Mouse (Mus musculus) stomach, embryonic 14.5 days (tissue): ENCODE results near the gene Mrto4. TPM values are rescaled to one million over a fixed set of nuclear protein-coding genes. Genes with fewer than 3 reads are reported as not detected.
A peak's percentile ranks its signal among the peaks of the same experiment; 100 is the strongest.

Experiments used
- ATAC-seq: fragments of 200-750 bp; cut with Nextera tagmentation; 2 replicates; pipeline ENCODE4 v1.8.0; 2017; ENCODE audit warnings: low read depth, moderate TSS enrichment; ENCODE audit not compliant: insufficient number of reproducible peaks, insufficient read depth, low FRiP score
- H3K27ac ChIP-seq: fragments of 300-500 bp; sonication (generic); 2 replicates; pipeline ENCODE4 v1.5.1; 2014; ENCODE audit warnings: mild to moderate bottlenecking, low read length, moderate library complexity, mixed read lengths
- H3K27me3 ChIP-seq: fragments of 300-500 bp; sonication (generic); 2 replicates; pipeline ENCODE4 v1.6.1; 2014; ENCODE audit warnings: low read length, control low read depth, mixed read lengths; ENCODE audit not compliant: control insufficient read depth, insufficient read depth
- H3K36me3 ChIP-seq: fragments of 300-500 bp; sonication (generic); 2 replicates; pipeline ENCODE4 v1.6.1; 2014; ENCODE audit warnings: mild to moderate bottlenecking, control low read depth, low read length, moderate library complexity, mixed read lengths; ENCODE audit not compliant: control insufficient read depth, insufficient read depth
- H3K4me1 ChIP-seq: fragments of 300-500 bp; sonication (generic); 2 replicates; pipeline ENCODE4 v1.6.1; 2014; ENCODE audit warnings: low read length, control low read depth, mixed read lengths; ENCODE audit not compliant: control insufficient read depth, insufficient read depth
- H3K4me2 ChIP-seq: fragments of 300-500 bp; sonication (generic); replicated peaks from 2 replicates; pipeline ENCODE4 v1.6.1; 2014; ENCODE audit warnings: low read depth, low read length, control low read depth
- H3K4me3 ChIP-seq: fragments of 300-500 bp; sonication (generic); 2 replicates; pipeline ENCODE4 v1.5.1; 2014; ENCODE audit warnings: low read depth, low read length, control low read depth
- H3K9ac ChIP-seq: fragments of 300-500 bp; sonication (generic); replicated peaks from 2 replicates; pipeline ENCODE4 v1.6.1; 2014; ENCODE audit warnings: low read depth, mild to moderate bottlenecking, control low read depth, low read length, moderate library complexity, mixed read lengths
- H3K9me3 ChIP-seq: fragments of 300-500 bp; sonication (generic); 2 replicates; pipeline ENCODE4 v1.6.1; 2016; ENCODE audit warnings: low read depth, low read length, control low read depth; ENCODE audit not compliant: control insufficient read depth
- WGBS: fragments of 180-500 bp; shearing (Covaris S2); extraction: QIAGEN DNeasy Blood & Tissue Kit; methylation state at CpG from one replicate; pipeline ENCODE4 v1.1.7; 2014; 5-methylcytosine and 5-hydroxymethylcytosine counted together
- polyA plus RNA-seq: library from polyadenylated mRNA; unstranded; fragments of >200 nt; fragmentation: Nextera tagmentation; extraction: Ambion mirVana; gene quantifications from 2 replicates; pipeline ENCODE4 v1.2.1, GENCODE M21; 2014

Mrto4 gene
- polyA plus RNA-seq, 1 experiment from 2014 or later = 94.0 TPM

DNA sequence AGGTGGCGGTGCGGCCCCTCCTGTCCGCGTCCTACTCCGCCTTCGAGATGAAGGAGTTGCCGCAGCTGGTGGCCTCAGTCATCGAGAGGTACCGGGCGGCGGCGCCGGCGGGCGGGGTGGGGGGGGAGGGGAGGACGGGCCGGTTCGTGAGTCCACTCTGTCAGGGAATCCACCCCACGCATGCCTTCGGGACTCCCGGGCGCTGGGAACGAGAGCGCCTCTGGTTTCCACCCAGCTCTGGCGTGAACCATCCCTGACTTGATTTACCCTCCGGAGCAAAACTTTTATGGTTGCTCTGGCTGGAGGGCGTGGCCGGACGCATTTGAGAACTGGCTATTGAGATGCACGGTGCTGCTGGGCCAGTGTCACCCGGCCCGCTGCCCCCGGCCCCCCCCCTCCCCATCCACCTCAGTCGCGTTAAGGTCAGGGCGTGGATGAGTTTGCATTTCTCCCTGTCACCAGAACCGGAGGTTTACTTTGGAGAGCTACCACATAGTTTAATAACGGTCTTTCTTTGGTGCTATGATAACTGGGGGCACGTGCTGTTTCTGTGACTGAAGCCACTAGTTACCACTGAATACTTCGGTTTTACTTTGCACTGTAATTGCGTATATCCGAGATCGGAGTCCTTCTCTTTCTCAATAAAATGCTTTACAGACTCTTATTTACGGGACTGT is 28.5 kb upstream of the Mrto4 start:
- H3K4me2 ChIP-seq = peak overlapping the region; percentile 88
- peaks cover 8% of the 10 kb centered on the region for H3K36me3 ChIP-seq
- 2% methylated on average over 43 of the region's 44 CpGs for WGBS
- peak overlapping the region; percentile 34; the same call in 1 of the 2 replicates for H3K27ac ChIP-seq
- H3K9me3 ChIP-seq = no peaks in the 10 kb centered on the region
- H3K27me3 ChIP-seq = no peaks in the 10 kb centered on the region
- H3K4me3 ChIP-seq = peak overlapping the region; percentile 87
- H3K4me1 ChIP-seq = peaks cover 16% of the 10 kb centered on the region
- peak; percentile 50 for ATAC-seq
- H3K9ac ChIP-seq = peak overlapping the region; percentile 83

DNA sequence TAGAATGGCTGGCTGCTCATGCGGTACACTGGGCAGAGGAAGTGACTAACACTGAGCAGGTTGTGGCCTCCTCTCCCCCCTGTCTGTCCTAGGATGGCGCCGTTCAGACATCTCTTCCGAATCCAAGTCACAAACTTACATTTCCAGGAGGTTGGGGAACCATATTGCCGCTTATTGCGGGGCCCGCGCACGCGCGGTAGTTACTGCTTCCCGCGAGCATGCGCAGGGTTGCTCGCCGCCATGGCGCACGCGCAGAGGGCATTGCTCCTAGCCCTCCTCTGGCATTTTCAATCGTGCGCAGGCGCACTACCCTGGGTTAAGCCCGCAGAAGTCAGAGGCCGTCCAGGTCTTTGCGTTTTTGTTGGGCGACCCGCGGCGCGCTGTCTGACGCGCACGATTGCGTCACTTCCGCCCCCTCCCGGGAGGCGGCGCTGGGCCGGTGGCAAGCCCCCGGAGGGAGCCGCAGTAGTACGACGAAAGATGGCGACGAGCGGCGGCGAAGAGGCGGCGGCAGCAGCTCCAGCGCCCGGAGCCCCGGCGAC is 27.9 kb upstream of the Mrto4 start:
- H3K27ac ChIP-seq = peak overlapping the region; percentile 70; the same call in 1 of the 2 replicates
- WGBS = under 1% methylated on average over 54 of the region's 54 CpGs
- peak overlapping the region; percentile 87 for H3K4me3 ChIP-seq
- peaks cover 14% of the 10 kb centered on the region for H3K36me3 ChIP-seq
- H3K4me2 ChIP-seq = peak overlapping the region; percentile 83
- no peaks in the 10 kb centered on the region for H3K27me3 ChIP-seq
- H3K4me1 ChIP-seq = peaks cover 11% of the 10 kb centered on the region; the same call in 1 of the 2 replicates
- ATAC-seq = peak; percentile 98
- no peaks in the 10 kb centered on the region for H3K9me3 ChIP-seq
- peak overlapping the region; percentile 83 for H3K9ac ChIP-seq

DNA sequence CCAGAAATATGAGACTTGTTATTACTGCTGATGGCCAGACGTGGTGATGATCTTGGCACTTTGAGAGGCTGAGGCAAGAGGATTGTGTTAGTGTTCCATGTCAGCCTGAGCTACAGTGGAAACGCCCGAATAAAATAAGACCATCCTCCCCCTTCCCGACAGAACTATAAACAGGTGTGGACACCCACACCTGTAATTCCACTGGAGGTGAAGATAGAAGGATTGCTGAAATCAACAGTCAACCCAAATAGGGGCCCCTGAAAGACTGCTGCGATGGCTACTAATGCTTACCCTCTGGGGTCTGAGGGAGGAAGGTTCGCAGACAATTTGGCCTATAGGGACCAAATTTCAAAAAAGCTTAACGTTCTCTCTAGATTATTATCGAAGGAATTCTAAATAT is 27.3 kb upstream of the Mrto4 start:
- H3K9ac ChIP-seq = peak overlapping the region; percentile 56
- 13% methylated on average over 8 of the region's 8 CpGs for WGBS
- H3K4me2 ChIP-seq = peak overlapping the region; percentile 83
- peaks cover 11% of the 10 kb centered on the region; the same call in 1 of the 2 replicates for H3K4me1 ChIP-seq
- H3K9me3 ChIP-seq = no peaks in the 10 kb centered on the region
- H3K4me3 ChIP-seq = peak overlapping the region; percentile 87
- ATAC-seq = no peak
- H3K27me3 ChIP-seq = no peaks in the 10 kb centered on the region
- peaks cover 20% of the 10 kb centered on the region for H3K36me3 ChIP-seq
- H3K27ac ChIP-seq = peak overlapping the region; percentile 70; the same call in 1 of the 2 replicates

DNA sequence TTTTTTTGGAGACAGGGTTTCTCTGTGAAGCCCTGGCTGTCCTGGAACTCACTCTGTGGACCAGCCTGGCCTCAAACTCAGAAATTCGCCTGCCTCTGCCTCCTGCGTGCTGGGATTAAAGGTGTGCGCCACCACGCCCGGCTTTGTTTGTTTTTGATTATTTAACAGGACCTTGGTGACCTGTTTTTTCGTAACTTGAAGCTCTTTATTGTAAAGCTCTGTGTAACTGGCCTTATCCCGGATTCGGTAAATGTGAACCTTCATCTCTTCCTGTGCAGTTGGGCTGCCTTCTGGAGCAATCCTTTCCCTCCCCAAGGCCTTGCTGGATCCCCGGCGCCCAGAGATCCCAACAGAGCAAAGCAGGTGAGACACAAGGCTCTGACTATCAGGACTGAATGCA is 21.2 kb upstream of the Mrto4 start:
- H3K9me3 ChIP-seq = no peaks in the 10 kb centered on the region
- no peak overlapping the region for H3K27ac ChIP-seq
- no peak for ATAC-seq
- H3K4me3 ChIP-seq = no peak overlapping the region
- no peak overlapping the region for H3K4me2 ChIP-seq
- no peaks in the 10 kb centered on the region for H3K4me1 ChIP-seq
- no peak overlapping the region for H3K9ac ChIP-seq
- 85% methylated on average over 10 of the region's 10 CpGs for WGBS
- H3K27me3 ChIP-seq = no peaks in the 10 kb centered on the region
- H3K36me3 ChIP-seq = peaks cover 74% of the 10 kb centered on the region

DNA sequence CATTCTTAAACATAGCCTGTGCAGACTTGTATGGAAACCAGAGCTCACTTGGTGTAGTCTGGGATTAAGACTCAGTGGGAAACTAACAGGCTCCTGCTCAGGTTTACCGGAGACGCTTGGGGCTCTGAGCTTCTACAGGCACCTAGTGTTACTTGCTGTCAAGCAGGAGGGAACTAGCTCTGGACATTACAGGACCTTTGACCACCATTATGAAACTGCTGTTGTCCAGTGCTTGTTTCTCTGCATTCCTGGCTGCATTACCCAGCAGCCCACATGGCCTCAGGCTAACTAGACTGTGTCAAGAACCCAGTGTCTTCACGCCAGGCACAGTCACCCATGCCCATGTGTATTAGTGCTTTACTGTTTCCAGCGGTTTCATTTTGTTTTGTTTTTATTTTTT is 20.8 kb upstream of the Mrto4 start:
- Histone ChIP-seq H3K4me2 (no peak overlapping the region), H3K4me1 (no peaks in the 10 kb centered on the region), H3K4me3 (no peak overlapping the region), H3K27ac (no peak overlapping the region), H3K9ac (no peak overlapping the region), H3K9me3 (no peaks in the 10 kb centered on the region), H3K36me3 (peaks cover 77% of the 10 kb centered on the region), H3K27me3 (no peaks in the 10 kb centered on the region)
- 93% methylated on average over 4 of the region's 4 CpGs for WGBS
- no peak for ATAC-seq

DNA sequence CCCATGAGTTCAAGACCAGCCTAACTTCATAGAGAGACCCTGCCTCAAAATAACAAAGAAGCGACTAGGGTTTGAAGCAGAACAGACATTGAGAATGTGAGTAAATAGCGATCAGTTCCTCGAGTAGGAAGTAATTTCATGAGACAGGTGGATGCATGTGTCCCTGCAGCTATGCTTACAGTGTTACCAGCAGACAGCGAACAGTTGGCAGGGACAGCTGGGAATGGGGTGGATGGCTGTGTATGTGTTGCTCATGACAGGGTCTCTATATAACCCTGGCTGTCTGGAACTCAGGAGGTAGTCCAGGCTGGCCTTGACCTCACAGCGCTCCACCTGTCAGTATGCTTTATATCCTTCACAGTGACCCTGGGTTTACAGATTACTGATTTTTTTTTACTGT is 15.7 kb upstream of the Mrto4 start:
- H3K4me1 ChIP-seq = no peaks in the 10 kb centered on the region

DNA sequence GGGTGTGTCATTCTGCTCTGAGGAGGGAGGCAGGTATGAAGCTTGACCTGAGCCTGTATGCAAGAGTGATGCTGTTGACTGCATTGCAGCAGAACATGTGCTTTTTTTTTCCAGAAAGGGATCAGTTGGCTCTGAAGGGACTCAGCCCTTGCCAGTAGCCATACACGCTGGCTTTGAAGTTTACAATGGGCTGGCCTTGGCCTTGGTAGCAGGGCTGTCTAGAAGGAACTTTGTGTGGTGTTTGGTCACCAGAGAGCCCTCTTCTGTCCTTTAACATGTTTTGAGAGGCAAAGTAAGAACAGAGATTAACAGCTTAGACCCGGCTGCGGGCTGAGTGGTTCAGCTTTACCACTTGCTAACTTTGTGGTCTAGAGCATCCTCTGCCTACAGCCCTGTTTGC is 15.0 kb upstream of the Mrto4 start:
- ATAC-seq = no peak
- Histone ChIP-seq H3K4me2 (no peak overlapping the region), H3K4me3 (no peak overlapping the region), H3K36me3 (peaks cover 80% of the 10 kb centered on the region), H3K9me3 (no peaks in the 10 kb centered on the region), H3K27me3 (no peaks in the 10 kb centered on the region), H3K4me1 (no peaks in the 10 kb centered on the region), H3K27ac (no peak overlapping the region), H3K9ac (no peak overlapping the region)
- WGBS = 99% methylated on average over 3 of the region's 3 CpGs

More for the DNA sequence above, 15.7 kb upstream of the Mrto4 start:
- no peak overlapping the region for H3K4me3 ChIP-seq
- no peak overlapping the region for H3K27ac ChIP-seq
- peaks cover 85% of the 10 kb centered on the region for H3K36me3 ChIP-seq
- 94% methylated on average over 5 of the region's 5 CpGs for WGBS
- no peak for ATAC-seq
- no peak overlapping the region for H3K9ac ChIP-seq
- H3K9me3 ChIP-seq = no peaks in the 10 kb centered on the region
- H3K27me3 ChIP-seq = no peaks in the 10 kb centered on the region
- H3K4me2 ChIP-seq = no peak overlapping the region

DNA sequence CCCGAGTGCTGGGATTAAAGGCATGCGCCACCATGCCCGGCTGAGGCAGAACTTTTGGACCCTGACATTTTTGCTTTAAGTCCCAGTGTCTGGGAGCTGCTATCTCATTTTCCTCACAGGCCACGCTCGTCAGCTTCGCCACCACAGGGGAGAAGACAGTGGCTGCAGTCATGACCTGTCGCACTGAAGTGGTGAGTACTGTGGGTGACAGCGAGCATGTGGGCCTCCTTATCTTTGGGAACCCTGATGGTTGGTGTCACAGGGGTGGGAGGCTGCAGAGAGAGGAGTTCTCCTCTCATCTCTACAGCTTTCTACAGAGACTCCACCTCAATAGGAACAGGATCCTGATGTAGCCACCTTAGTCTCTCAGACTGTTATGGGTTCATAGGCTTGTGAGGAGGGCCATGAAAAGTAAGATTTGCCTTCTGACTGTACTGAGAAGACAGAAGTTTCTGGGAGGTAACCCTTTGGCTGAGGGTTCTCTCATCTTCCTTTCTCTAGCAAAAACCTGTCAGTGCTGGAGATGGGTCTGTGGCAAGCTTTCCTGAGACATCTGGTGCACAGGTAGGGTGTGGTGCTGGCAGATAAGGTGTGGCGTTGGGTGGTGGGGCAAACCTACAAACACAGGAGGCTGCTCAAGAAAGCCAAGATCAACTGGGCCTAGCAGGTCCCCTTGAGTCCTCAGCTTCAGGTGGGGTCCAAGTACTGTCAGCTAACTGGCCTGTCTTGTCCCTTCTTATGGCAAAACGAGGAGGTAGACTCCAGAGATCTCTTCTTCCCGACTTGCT is 8.6 kb upstream of the Mrto4 start:
- peaks cover 63% of the 10 kb centered on the region for H3K36me3 ChIP-seq
- peak; percentile 61; the same call in 1 of the 2 replicates for ATAC-seq
- H3K27me3 ChIP-seq = no peaks in the 10 kb centered on the region
- H3K4me2 ChIP-seq = no peak overlapping the region
- WGBS = 94% methylated on average over 11 of the region's 11 CpGs
- H3K9ac ChIP-seq = no peak overlapping the region
- no peak overlapping the region for H3K4me3 ChIP-seq
- H3K27ac ChIP-seq = no peak overlapping the region
- H3K4me1 ChIP-seq = no peaks in the 10 kb centered on the region
- H3K9me3 ChIP-seq = no peaks in the 10 kb centered on the region
